Comparison of ENCODE assay signal across 17 mouse cellular contexts in the genomic region with DNA sequence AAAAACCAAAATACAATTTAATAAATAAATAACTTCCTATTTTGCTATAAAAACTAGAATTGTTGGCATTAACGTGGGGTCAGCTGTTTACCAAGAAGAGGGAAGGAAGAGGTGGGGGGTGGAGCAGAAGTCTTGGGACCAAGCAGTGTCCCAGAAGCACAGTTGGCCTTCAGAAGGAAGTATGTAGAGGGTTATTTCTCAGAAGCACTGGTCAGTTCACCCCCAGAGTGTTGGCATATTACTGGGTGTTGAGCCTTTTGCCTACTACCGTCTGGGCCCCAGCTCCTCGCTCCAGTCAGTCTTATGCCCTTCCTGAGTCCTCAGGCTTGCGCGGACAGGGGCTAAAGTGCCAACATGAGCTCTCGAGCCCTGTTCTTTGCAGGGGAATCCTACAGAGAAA. TPM values are rescaled to one million over a fixed set of nuclear protein-coding genes. Genes with fewer than 3 reads are reported as not detected.
A peak's percentile ranks its signal among the peaks of the same experiment; 100 is the strongest.
DNase-seq lines count a peak whose midpoint lies in the region; TF ChIP-seq lines count a peak whose summit lies in the region.
"Had no signal": no experiment of that assay in that cellular context is flagged by ENCODE, and none has a peak within 500 bp of the region (broad histone marks: within the 10 kb centered on the region; RNA-seq: fewer than 3 reads in every experiment).

No protein-coding gene starts in this region.

- no peak for TF ChIP-seq CTCF in spleen, adult 2 months (IDR thresholded peaks at IDR 0.05; ENCODE audit: extremely low read depth, insufficient read depth, insufficient read length, insufficient replicate concordance)

- H3ac ChIP-seq in myocyte (ENCODE audit: control insufficient read depth, insufficient read length) = no peak overlapping the region

- peak; percentile 35 to 76 for DNase-seq in heart, adult 18-20 months
- DNase-seq in heart, adult 8-10 months (ENCODE audit: low spot score) = no peak
- DNase-seq in spleen, adult 2 months (ENCODE audit: low read depth in 1 of 2, low spot score in 2 of 2) = no peak
- DNase-seq in spleen, postnatal 14 days (ENCODE audit: low spot score in 2 of 2) = no peak
- DNase-seq in c-Kit-positive CD71-positive TER-119-positive erythroid progenitor cells, embryonic 14.5 days (ENCODE audit: low spot score) = no peak
- DNase-seq in layer of hippocampus, postnatal 25 days (ENCODE audit: extremely low spot score in 1 of 2, low spot score in 1 of 2) = no peak
- DNase-seq: cerebellum, adult 9-11 months; kidney, adult 18-20 months; midbrain, embryonic 14.5 days; right cerebral cortex, postnatal 14 days had no signal

- H3K79me2 ChIP-seq in myocyte (ENCODE audit: control insufficient read depth, insufficient read depth) = peaks cover 12% of the 10 kb centered on the region

- no peaks in the 10 kb centered on the region for H3K36me3 ChIP-seq in spleen, adult 2 months (ENCODE audit: control insufficient read depth, insufficient read depth, low read length)
- H3K36me3 ChIP-seq in myocyte (ENCODE audit: control insufficient read depth, insufficient read depth) = no peaks in the 10 kb centered on the region
- H3K36me3 ChIP-seq: forebrain, embryonic 12.5 days; limb, embryonic 12.5 days had no signal

- H3K27me3 ChIP-seq in spleen, adult 2 months (ENCODE audit: control insufficient read depth, insufficient read depth, low read length) = no peaks in the 10 kb centered on the region
- H3K27me3 ChIP-seq in myocyte (ENCODE audit: control insufficient read depth, insufficient read depth, insufficient read length) = no peaks in the 10 kb centered on the region
- H3K27me3 ChIP-seq: embryonic facial prominence, embryonic 15.5 days; limb, embryonic 12.5 days had no signal

- no peak overlapping the region for H3K4me2 ChIP-seq in myocyte (ENCODE audit: low read depth)

- H3K4me3 ChIP-seq in spleen, adult 2 months (ENCODE audit: extremely low read depth, insufficient read depth, insufficient read length) = no peak overlapping the region
- no peak overlapping the region for H3K4me3 ChIP-seq in brown adipose tissue, adult 24 weeks (ENCODE audit: insufficient read depth, low read depth, low read length)
- peak overlapping the region; percentile 68 for H3K4me3 ChIP-seq in myocyte

- no peak for TF ChIP-seq POLR2A in spleen, adult 2 months (IDR thresholded peaks at IDR 0.05; ENCODE audit: low read depth, low read length)
- TF ChIP-seq POLR2A in myocyte (IDR thresholded peaks at IDR 0.05; ENCODE audit: insufficient read length, low read depth) = no peak

- WGBS in spleen, adult 2 months = 75% methylated on average over 6 of the region's 6 CpGs

- peaks cover 7% of the 10 kb centered on the region; the same call in 1 of the 2 replicates for H3K4me1 ChIP-seq in spleen, adult 2 months (ENCODE audit: control insufficient read depth, insufficient read depth, insufficient read length)
- peaks cover 4% of the 10 kb centered on the region for H3K4me1 ChIP-seq in brown adipose tissue, adult 24 weeks (ENCODE audit: control insufficient read depth, insufficient read depth, insufficient read length, low read length)

- peak overlapping the region; percentile 58; the same call in 1 of the 2 replicates for H3K27ac ChIP-seq in spleen, adult 2 months (ENCODE audit: insufficient read depth, low read length)
- H3K27ac ChIP-seq in brown adipose tissue, adult 24 weeks (replicated peaks; ENCODE audit: low read depth, low read length) = peak overlapping the region; percentile 74
- H3K27ac ChIP-seq: forebrain, embryonic 12.5 days; hindbrain, embryonic 14.5 days; limb, embryonic 12.5 days had no signal

TF ChIP-seq in myocyte, 11 proteins besides CTCF, POLR2A, EP300 and RAD21:
- TF ChIP-seq TCF3 (IDR thresholded peaks at IDR 0.05; ENCODE audit: insufficient read length, low read depth) = no peak
- no peak for TF ChIP-seq TCF12 (IDR thresholded peaks at IDR 0.05; ENCODE audit: insufficient read depth, poor library complexity, severe bottlenecking)
- no peak for TF ChIP-seq SRF (IDR thresholded peaks at IDR 0.05; ENCODE audit: control insufficient read depth, insufficient read length, low read depth)
- no peak for TF ChIP-seq REST (IDR thresholded peaks at IDR 0.05; ENCODE audit: insufficient read depth, insufficient read length)
- TF ChIP-seq POLR2AphosphoS2 (IDR thresholded peaks at IDR 0.05; ENCODE audit: insufficient read length, low read depth) = no peak
- no peak for TF ChIP-seq E2F4 (IDR thresholded peaks at IDR 0.05; ENCODE audit: insufficient read depth)
- TF ChIP-seq USF1 (IDR thresholded peaks at IDR 0.05; ENCODE audit: low read depth) = no peak
- TF ChIP-seq MAX (IDR thresholded peaks at IDR 0.05; ENCODE audit: low read depth) = no peak
- TF ChIP-seq MYOG (IDR thresholded peaks at IDR 0.05; ENCODE audit: control insufficient read depth in 1 of 3, insufficient read depth in 1 of 3, insufficient read length in 2 of 3, low read depth in 2 of 3) = no peak
- no peak for TF ChIP-seq MYOD1 (IDR thresholded peaks at IDR 0.05; ENCODE audit: control insufficient read depth in 1 of 3, insufficient read length in 2 of 3, low read depth in 2 of 3)
- TF ChIP-seq CEBPB (IDR thresholded peaks at IDR 0.05; ENCODE audit: insufficient read depth, poor library complexity, severe bottlenecking) = no peak
TF ChIP-seq in myocyte: peak in this region for 0.

RNA-seq across cellular contexts. Expression of a gene that starts 1.2 kb away (rescaled TPM):
- 1 to 10 TPM; 6.7 to 7.9 TPM for total RNA-seq in heart, adult 18-20 months (2021)
- total RNA-seq in heart, adult 8-10 months (2022) = 10 to 100 TPM in 1 of 4 experiments, 1 to 10 TPM in 3; 7.7 to 10.0 (median 9.4) TPM
- 24.6 and 35.4 TPM in 2 replicates for polyA plus RNA-seq in spleen, adult 2 months (2012; rRNA removed)
- polyA plus RNA-seq in brown adipose tissue, adult 24 weeks (2012; ENCODE audit: insufficient read depth, insufficient read length, missing spikeins) = 7.8 and 13.4 TPM in 2 replicates
- polyA plus RNA-seq in myocyte (2012; fragmentation: generic; extraction: Trizol) = 9.6 TPM
- 10 to 100 TPM; 19.4 to 23.1 TPM for total RNA-seq in layer of hippocampus, postnatal 25 days (2021)

RNA-seq across cellular contexts. Expression of a gene that starts 12.3 kb away (rescaled TPM):
- total RNA-seq in heart, adult 18-20 months (2021) = 1 to 10 TPM in 1 of 2 experiments, under 1 TPM in 1; 0.35 to 1.4 TPM
- under 1 TPM; 0.23 to 0.81 (median 0.42) TPM for total RNA-seq in heart, adult 8-10 months (2022)
- 0.67 and 0.69 TPM in 2 replicates for polyA plus RNA-seq in spleen, adult 2 months (2012; rRNA removed)
- polyA plus RNA-seq in brown adipose tissue, adult 24 weeks (2012; ENCODE audit: insufficient read depth, insufficient read length, missing spikeins) = 0.63 and 1.5 TPM in 2 replicates
- polyA plus RNA-seq in myocyte (2012; fragmentation: generic; extraction: Trizol) = 0.17 TPM
- under 1 TPM in 1 of 2 experiments, not detected in 1; 0.07 TPM for total RNA-seq in layer of hippocampus, postnatal 25 days (2021)
- total RNA-seq: left cerebral cortex, adult 18-20 months had no signal

RNA-seq across cellular contexts. Expression of a gene that starts 19.6 kb away (rescaled TPM):
- 10 to 100 TPM in 1 of 2 experiments, 1 to 10 TPM in 1; 8.8 to 11.5 TPM for total RNA-seq in heart, adult 18-20 months (2021)
- total RNA-seq in heart, adult 8-10 months (2022) = 10 to 100 TPM in 1 of 4 experiments, 1 to 10 TPM in 3; 6.9 to 10.8 (median 9.6) TPM
- polyA plus RNA-seq in spleen, adult 2 months (2012; rRNA removed) = 22.4 and 22.6 TPM in 2 replicates
- 24.6 and 40.2 TPM in 2 replicates for polyA plus RNA-seq in brown adipose tissue, adult 24 weeks (2012; ENCODE audit: insufficient read depth, insufficient read length, missing spikeins)
- polyA plus RNA-seq in myocyte (2012; fragmentation: generic; extraction: Trizol) = 12.8 TPM
- total RNA-seq in layer of hippocampus, postnatal 25 days (2021) = 10 to 100 TPM; 19.8 to 24.9 TPM

Comparison
In these comparisons a context has a peak if more than half of its experiments do, and no peak if none do; other contexts are left out.
1. DNase-seq: peak in heart, adult 18-20 months (2 of 2); none in heart, adult 8-10 months (single experiment), spleen, adult 2 months (0 of 2), spleen, postnatal 14 days (0 of 2), c-Kit-positive CD71-positive TER-119-positive erythroid progenitor cells, embryonic 14.5 days (single experiment) and layer of hippocampus, postnatal 25 days (0 of 2).